Mouse (Mus musculus): ENCODE results near the gene Tcf15. TPM values are rescaled to one million over a fixed set of nuclear protein-coding genes. Genes with fewer than 3 reads are reported as not detected.
A peak's percentile ranks its signal among the peaks of the same experiment; 100 is the strongest.

Gene Tcf15
- polyA plus RNA-seq, 1 experiment from 2014 or later: 7.4 TPM

GRCm38 (mm10) chr2:152196896-152197295 is 53.5 kb downstream of the Tcf15 start:
- no peak overlapping the region for H3K4me2 ChIP-seq
- ATAC-seq (ENCODE audit: low read depth): 0 out of 2 replicates have a peak, but pooled peaks have one; percentile 44
- H3K9ac ChIP-seq: no peak overlapping the region
- no peaks in the 10 kb centered on the region for H3K36me3 ChIP-seq
- peaks cover 6% of the 10 kb centered on the region; the same call in 1 of the 2 replicates for H3K4me1 ChIP-seq (replicated peaks)
- no peak overlapping the region for H3K4me3 ChIP-seq
- 41% methylated on average over 3 of the region's 3 CpGs for WGBS
- H3K9me3 ChIP-seq: no peaks in the 10 kb centered on the region
- H3K27me3 ChIP-seq: no peaks in the 10 kb centered on the region
- H3K27ac ChIP-seq (replicated peaks): 0 out of 2 replicates have a peak overlapping the region, but pooled peaks have one; percentile 4

GRCm38 (mm10) chr2:152197301-152197712 is 53.9 kb downstream of the Tcf15 start:
- Histone ChIP-seq H3K9me3 (no peaks in the 10 kb centered on the region), H3K9ac (no peak overlapping the region), H3K27me3 (no peaks in the 10 kb centered on the region), H3K36me3 (no peaks in the 10 kb centered on the region), H3K4me1 (replicated peaks) (peaks cover 6% of the 10 kb centered on the region; the same call in 1 of the 2 replicates), H3K27ac (replicated peaks) (no peak overlapping the region), H3K4me2 (no peak overlapping the region), H3K4me3 (no peak overlapping the region)
- peak; percentile 87 for ATAC-seq (ENCODE audit: low read depth)
- 47% methylated on average over 10 of the region's 10 CpGs for WGBS

Other genes starting within 250 kb of the Tcf15 start
- 0.63 and 0.81 TPM in 2 replicates for gene Angpt4, start 232.4 kb upstream of the Tcf15 start, polyA plus RNA-seq (2015; fragmentation: Nextera tagmentation; extraction: Ambion mirVana)
- 48.1 and 52.1 TPM in 2 replicates for gene Fam110a, start 163.3 kb upstream of the Tcf15 start, polyA plus RNA-seq (2015; fragmentation: Nextera tagmentation; extraction: Ambion mirVana)
- 0.99 and 1.1 TPM in 2 replicates for gene Slc52a3, start 147.1 kb upstream of the Tcf15 start, polyA plus RNA-seq (2015; fragmentation: Nextera tagmentation; extraction: Ambion mirVana)
- gene Scrt2, start 62.0 kb upstream of the Tcf15 start, polyA plus RNA-seq (2015; fragmentation: Nextera tagmentation; extraction: Ambion mirVana): 30.0 and 30.2 TPM in 2 replicates
- 19.0 TPM in 2 replicates for gene Srxn1, start 38.0 kb upstream of the Tcf15 start, polyA plus RNA-seq (2015; fragmentation: Nextera tagmentation; extraction: Ambion mirVana)
- gene Csnk2a1, start 83.3 kb downstream of the Tcf15 start, polyA plus RNA-seq (2015; fragmentation: Nextera tagmentation; extraction: Ambion mirVana): 89.7 and 99.2 TPM in 2 replicates
- gene Tbc1d20, start 150.3 kb downstream of the Tcf15 start, polyA plus RNA-seq (2015; fragmentation: Nextera tagmentation; extraction: Ambion mirVana): 31.7 and 34.2 TPM in 2 replicates
- 92.9 and 93.1 TPM in 2 replicates for gene Rbck1, start 189.1 kb downstream of the Tcf15 start, polyA plus RNA-seq (2015; fragmentation: Nextera tagmentation; extraction: Ambion mirVana)
- gene Trib3, start 200.5 kb downstream of the Tcf15 start, polyA plus RNA-seq (2015; fragmentation: Nextera tagmentation; extraction: Ambion mirVana): 1.1 and 2.1 TPM in 2 replicates
- gene Nrsn2, start 233.1 kb downstream of the Tcf15 start, polyA plus RNA-seq (2015; fragmentation: Nextera tagmentation; extraction: Ambion mirVana): 30.7 and 32.0 TPM in 2 replicates

All from neural tube, embryonic 13.5 days (tissue).